Mouse (Mus musculus) MEL (cell line): ENCODE results near the gene Gm20388. TPM values are rescaled to one million over a fixed set of nuclear protein-coding genes. Genes with fewer than 3 reads are reported as not detected.

Experiments
- DNase-seq: peaks from one replicate; pipeline ENCODE4 v3.0.0; 2011; ENCODE audit warnings: low read depth, low spot score
- H3K27ac ChIP-seq: 2 replicates; pipeline ENCODE4 v1.5.1; 2012; ENCODE audit warnings: low read depth, mild to moderate bottlenecking, control low read depth, low read length, moderate library complexity; ENCODE audit not compliant: control insufficient read depth
- H3K27me3 ChIP-seq, 2 experiments: fragments of 150-350 bp in 1 of 2; sonication (generic) in 1 of 2; 2 replicates each; pipeline ENCODE4 v1.6.1; 2012; ENCODE audit warnings: low read length in 2 of 2, mild to moderate bottlenecking in 2 of 2, improper control_type of control experiment in 1 of 2, moderate library complexity in 1 of 2; ENCODE audit not compliant: insufficient read depth in 2 of 2, control insufficient read depth in 1 of 2
- H3K36me3 ChIP-seq, 2 experiments: 2 replicates each; pipeline ENCODE4 v1.6.1; 2012 to 2014; ENCODE audit warnings: low read length in 2 of 2, improper control_type of control experiment in 1 of 2, inconsistent platforms in 1 of 2, mild to moderate bottlenecking in 1 of 2; ENCODE audit not compliant: insufficient read depth in 2 of 2, control insufficient read depth in 1 of 2
- H3K4me1 ChIP-seq, 2 experiments: fragments of 150-350 bp in 1 of 2; sonication (generic) in 1 of 2; 2 replicates each; pipeline ENCODE4 v1.6.1; 2012; ENCODE audit warnings: low read length in 2 of 2, improper control_type of control experiment in 1 of 2, mild to moderate bottlenecking in 1 of 2; ENCODE audit not compliant: insufficient read depth in 2 of 2, control insufficient read depth in 1 of 2
- H3K4me3 ChIP-seq, 2 experiments: fragments of 150-350 bp in 1 of 2; sonication (generic) in 1 of 2; 2 replicates each; pipeline ENCODE4 v1.5.1; 2012; ENCODE audit warnings: low read depth in 2 of 2, low read length in 2 of 2, mild to moderate bottlenecking in 2 of 2, moderate library complexity in 2 of 2, control low read depth in 1 of 2, improper control_type of control experiment in 1 of 2; ENCODE audit not compliant: control insufficient read depth in 1 of 2, insufficient read depth in 1 of 2
- H3K79me2 ChIP-seq: 2 replicates; pipeline ENCODE4 v1.6.1; 2012; ENCODE audit warnings: mild to moderate bottlenecking, low read length, moderate library complexity; ENCODE audit not compliant: control insufficient read depth, poor library complexity, insufficient read depth
- H3K9ac ChIP-seq: 2 replicates; pipeline ENCODE4 v1.6.1; 2012; ENCODE audit warnings: low read depth, mild to moderate bottlenecking, control low read depth, low read length, moderate library complexity; ENCODE audit not compliant: control insufficient read depth, poor library complexity, severe bottlenecking
- H3K9me3 ChIP-seq: fragments of 150-350 bp; sonication (generic); replicated peaks from 2 replicates; pipeline ENCODE4 v1.6.1; 2012; ENCODE audit warnings: mild to moderate bottlenecking, low read length, improper control_type of control experiment, moderate library complexity; ENCODE audit not compliant: insufficient read depth
- ELF1 ChIP-seq: IDR thresholded peaks from 2 replicates; pipeline ENCODE4 v1.6.1; 2014; ENCODE audit warnings: low read depth, mild to moderate bottlenecking, inconsistent platforms, low read length, improper control_type of control experiment, moderate library complexity
- EP300 ChIP-seq, 2 experiments: IDR thresholded peaks; 2 replicates each; pipeline ENCODE4 v1.6.1; 2011; ENCODE audit warnings: improper control_type of control experiment in 2 of 2, low read length in 2 of 2, low read depth in 1 of 2, mild to moderate bottlenecking in 1 of 2
- ETS1 ChIP-seq: IDR thresholded peaks from 2 replicates; pipeline ENCODE4 v1.6.1; 2012; ENCODE audit warnings: low read depth, mild to moderate bottlenecking, inconsistent platforms, low read length, improper control_type of control experiment, moderate library complexity
- HCFC1 ChIP-seq: IDR thresholded peaks from 2 replicates; pipeline ENCODE4 v1.6.1; 2012; ENCODE audit warnings: low read depth, mild to moderate bottlenecking, inconsistent platforms, low read length, improper control_type of control experiment, moderate library complexity
- KAT2A ChIP-seq: conservative IDR thresholded peaks from 2 replicates; pipeline ENCODE4 v1.6.1; 2012; ENCODE audit warnings: low read depth, low read length, improper control_type of control experiment, inconsistent platforms
- MAX ChIP-seq: IDR thresholded peaks from 2 replicates; pipeline ENCODE4 v1.6.1; 2011; ENCODE audit warnings: low read length, improper control_type of control experiment
- MAZ ChIP-seq: IDR thresholded peaks from 2 replicates; pipeline ENCODE4 v1.6.1; 2012; ENCODE audit warnings: low read depth, mild to moderate bottlenecking, inconsistent platforms, low read length, improper control_type of control experiment
- MXI1 ChIP-seq: IDR thresholded peaks from 2 replicates; pipeline ENCODE4 v1.6.1; 2011; ENCODE audit warnings: mild to moderate bottlenecking, low read depth, low read length, improper control_type of control experiment
- MYC ChIP-seq: IDR thresholded peaks from 2 replicates; pipeline ENCODE4 v1.6.1; 2011; ENCODE audit warnings: low read depth, mild to moderate bottlenecking, low read length, improper control_type of control experiment, moderate library complexity
- NELFE ChIP-seq: IDR thresholded peaks from 2 replicates; pipeline ENCODE4 v1.6.1; 2011; ENCODE audit warnings: low read depth, low read length, improper control_type of control experiment
- NRF1 ChIP-seq: IDR thresholded peaks from 2 replicates; pipeline ENCODE4 v1.6.1; 2014; ENCODE audit warnings: low read depth, mild to moderate bottlenecking, inconsistent platforms, low read length, improper control_type of control experiment, moderate library complexity; ENCODE audit not compliant: poor library complexity, insufficient read depth, severe bottlenecking
- POLR2A ChIP-seq, 2 experiments: IDR thresholded peaks; 2 replicates each; pipeline ENCODE4 v1.6.1; 2011 to 2012; ENCODE audit warnings: low read length in 2 of 2, mild to moderate bottlenecking in 2 of 2, control low read depth in 1 of 2, improper control_type of control experiment in 1 of 2, low read depth in 1 of 2, moderate library complexity in 1 of 2; ENCODE audit not compliant: control insufficient read depth in 1 of 2, insufficient read depth in 1 of 2, poor library complexity in 1 of 2
- POLR2AphosphoS2 ChIP-seq: IDR thresholded peaks from 2 replicates; pipeline ENCODE4 v1.6.1; 2011; ENCODE audit warnings: low read length, improper control_type of control experiment
- POLR2AphosphoS5 ChIP-seq: IDR thresholded peaks from 2 replicates; pipeline ENCODE4 v1.6.1; 2012; ENCODE audit warnings: low read depth, borderline replicate concordance, mild to moderate bottlenecking, inconsistent platforms, low read length, moderate library complexity, mixed read lengths
- TBP ChIP-seq: IDR thresholded peaks from 2 replicates; pipeline ENCODE4 v1.8.0; 2011; ENCODE audit warnings: low read depth, low read length, improper control_type of control experiment
- TCF12 ChIP-seq: IDR thresholded peaks from 2 replicates; pipeline ENCODE4 v1.6.1; 2014; ENCODE audit warnings: low read depth, mild to moderate bottlenecking, inconsistent platforms, low read length, improper control_type of control experiment, moderate library complexity
- UBTF ChIP-seq: IDR thresholded peaks from 2 replicates; pipeline ENCODE4 v1.6.1; 2012; ENCODE audit warnings: low read depth, mild to moderate bottlenecking, inconsistent platforms, low read length, improper control_type of control experiment, moderate library complexity, borderline replicate concordance; ENCODE audit not compliant: insufficient read depth
- USF2 ChIP-seq, 2 experiments: IDR thresholded peaks; 2 replicates each; pipeline ENCODE4 v1.6.1; 2011 to 2012; ENCODE audit warnings: improper control_type of control experiment in 2 of 2, low read length in 2 of 2, borderline replicate concordance in 1 of 2, inconsistent platforms in 1 of 2, low read depth in 1 of 2, mild to moderate bottlenecking in 1 of 2; ENCODE audit not compliant: insufficient read depth in 1 of 2
- ZC3H11A ChIP-seq: IDR thresholded peaks from 2 replicates; pipeline ENCODE4 v1.6.1; 2012; ENCODE audit warnings: low read depth, mild to moderate bottlenecking, inconsistent platforms, low read length, improper control_type of control experiment
- ZNF384 ChIP-seq: IDR thresholded peaks from 2 replicates; pipeline ENCODE4 v1.6.1; 2012; ENCODE audit warnings: low read depth, mild to moderate bottlenecking, inconsistent platforms, low read length, improper control_type of control experiment
- polyA plus RNA-seq, 2 experiments: library from polyadenylated mRNA; stranded (reverse) in 1 of 2; unstranded in 1 of 2; fragments of >175 nt in 1 of 2; fragments of >200 nt in 1 of 2; gene quantifications; 2 replicates each; pipeline versions ENCODE4 v1.2.1 to v1.2.4; 2012; ENCODE audit warnings: low replicate concordance in 2 of 2, low read depth in 1 of 2; ENCODE audit not compliant: insufficient read length in 2 of 2, insufficient read depth in 1 of 2, missing spikeins in 1 of 2
- total RNA-seq: library from RNA; depleted of rRNA; stranded (reverse); fragments of 300-350 nt; gene quantifications from 2 replicates; pipeline ENCODE4 v1.2.3, GENCODE M21; 2012

The Gm20388 gene
- total and polyA plus RNA-seq, 3 experiments: 11.1 to 17.8 TPM; not detected in 1

DNA sequence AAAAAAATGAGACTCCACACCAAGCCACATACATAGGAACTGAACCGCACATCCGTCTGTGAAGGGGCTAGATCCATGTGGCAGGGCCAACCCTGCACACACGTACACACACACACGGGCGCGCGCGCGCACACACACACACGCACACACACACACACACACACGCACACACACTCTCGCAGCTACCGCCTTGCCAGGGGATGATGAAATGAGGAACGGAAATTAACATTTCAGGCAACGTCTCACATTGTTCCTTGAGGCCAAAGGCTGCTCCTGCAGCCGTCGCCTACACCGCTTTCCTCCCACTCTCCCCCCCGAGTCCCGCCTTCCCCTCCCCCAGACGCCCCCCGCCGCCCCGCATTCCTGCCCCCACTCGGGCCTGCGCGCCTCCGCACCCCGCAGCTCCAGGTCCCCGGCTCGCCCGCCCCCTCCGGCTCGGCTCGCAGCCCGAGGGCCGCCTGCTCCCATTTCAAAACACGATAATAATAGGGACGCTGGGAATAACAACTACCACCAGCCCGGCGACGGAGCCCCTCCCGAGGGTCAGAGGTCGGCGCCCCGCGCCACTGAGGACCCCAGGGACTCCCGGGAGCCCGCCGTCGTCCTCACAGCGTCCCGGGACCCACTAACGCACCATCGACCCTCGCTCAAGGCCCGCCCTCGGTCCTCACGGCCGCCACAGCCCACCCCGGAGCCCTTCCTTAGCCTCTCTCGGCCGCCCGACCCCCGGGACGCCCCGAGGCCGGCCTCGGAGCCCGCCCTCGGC lies 3130.6 kb downstream of the Gm20388 start:
- Histone ChIP-seq H3K4me3 (peak overlapping the region; percentile 98), H3K4me1 (peaks cover 15 to 32% of the 10 kb centered on the region in 2 experiments), H3K79me2 (peaks cover 72% of the 10 kb centered on the region), H3K9me3 (no peaks in the 10 kb centered on the region), H3K27me3 (no peaks in the 10 kb centered on the region), H3K36me3 (peaks cover 2 to 52% of the 10 kb centered on the region in 2 experiments), H3K27ac (peak overlapping the region; percentile 87), H3K9ac (peak overlapping the region; percentile 99)
- TF ChIP-seq KAT2A (no peak), ELF1 (no peak), MAZ (no peak), ZNF384 (0 out of 2 replicates have a peak, but pooled peaks have one; percentile 14), MXI1 (peak; percentile 95), ETS1 (peak; percentile 57), MYC (peak; percentile 67), ZC3H11A (no peak), TBP (peak; percentile 55; the same call in 1 of the 2 replicates), UBTF (0 out of 2 replicates have a peak, but pooled peaks have one; percentile 68), EP300 (IDR thresholded peaks at IDR 0.05; ENCODE audit: low read depth in 1 of 2, low read length in 2 of 2) (0 out of 4 replicates have a peak, but pooled peaks of 1 of the 2 experiments have one; percentile 35), NRF1 (peak; percentile 48; the same call in 1 of the 2 replicates), POLR2AphosphoS5 (peak; percentile 71; the same call in 1 of the 2 replicates), USF2 (IDR thresholded peaks at IDR 0.05; ENCODE audit: borderline replicate concordance in 1 of 2, insufficient read depth in 1 of 2, low read depth in 1 of 2, low read length in 2 of 2) (no peak), POLR2A (IDR thresholded peaks at IDR 0.05; ENCODE audit: control insufficient read depth in 1 of 2, insufficient read depth in 1 of 2, low read depth in 1 of 2, low read length in 2 of 2, poor library complexity in 1 of 2) (peak in 1 of 2 experiments; percentile 47; a peak in 1 of 4 replicates), POLR2AphosphoS2 (no peak), NELFE (peak; percentile 32; the same call in 1 of the 2 replicates), TCF12 (no peak), MAX (peak; percentile 44; the same call in 1 of the 2 replicates), HCFC1 (peak; percentile 70)
- peak; percentile 85 for DNase-seq
